Mouse (Mus musculus) limb, embryonic 15.5 days (tissue): ENCODE results near the gene Rbms3. TPM values are rescaled to one million over a fixed set of nuclear protein-coding genes. Genes with fewer than 3 reads are reported as not detected.

Source experiments
- ATAC-seq: fragments of 200-750 bp; cut with Nextera tagmentation; 2 replicates; pipeline ENCODE4 v1.8.0; 2017; ENCODE audit warnings: low read depth, moderate TSS enrichment; ENCODE audit not compliant: insufficient number of reproducible peaks, low FRiP score, low TSS enrichment
- H3K27ac ChIP-seq: fragments of 300-500 bp; sonication (generic); 2 replicates; pipeline ENCODE4 v1.5.1; 2015; ENCODE audit warnings: moderate library complexity, mild to moderate bottlenecking, inconsistent platforms
- H3K27me3 ChIP-seq: fragments of 300-500 bp; sonication (generic); 2 replicates; pipeline ENCODE4 v1.6.1; 2015; ENCODE audit warnings: inconsistent platforms
- H3K36me3 ChIP-seq: fragments of 300-500 bp; sonication (generic); 2 replicates; pipeline ENCODE4 v1.6.1; 2015; ENCODE audit warnings: inconsistent platforms
- H3K4me1 ChIP-seq: fragments of 300-500 bp; sonication (generic); 2 replicates; pipeline ENCODE4 v1.6.1; 2015; ENCODE audit warnings: inconsistent platforms
- H3K4me2 ChIP-seq: fragments of 300-500 bp; sonication (generic); 2 replicates; pipeline ENCODE4 v1.6.1; 2015; ENCODE audit warnings: mild to moderate bottlenecking, inconsistent platforms
- H3K4me3 ChIP-seq: fragments of 300-500 bp; sonication (generic); 2 replicates; pipeline ENCODE4 v1.5.1; 2015; ENCODE audit warnings: mild to moderate bottlenecking, inconsistent platforms
- H3K9ac ChIP-seq: fragments of 300-500 bp; sonication (generic); 2 replicates; pipeline ENCODE4 v1.6.1; 2015; ENCODE audit warnings: inconsistent platforms
- H3K9me3 ChIP-seq: fragments of 300-500 bp; sonication (generic); 2 replicates; pipeline ENCODE4 v1.6.1; 2016; ENCODE audit warnings: inconsistent platforms
- WGBS: fragments of 180-500 bp; shearing (Covaris S2); methylation state at CpG from one replicate; pipeline ENCODE4 v1.1.7; 2015; 5-methylcytosine and 5-hydroxymethylcytosine counted together
- polyA plus RNA-seq: library from polyadenylated mRNA; unstranded; fragments of >200 nt; fragmentation: Nextera tagmentation; extraction: Ambion mirVana; gene quantifications from 2 replicates; pipeline ENCODE4 v1.2.1, GENCODE M21; 2015

Gene Rbms3
- polyA plus RNA-seq, 1 experiment from 2014 or later = 99.4 TPM

DNA sequence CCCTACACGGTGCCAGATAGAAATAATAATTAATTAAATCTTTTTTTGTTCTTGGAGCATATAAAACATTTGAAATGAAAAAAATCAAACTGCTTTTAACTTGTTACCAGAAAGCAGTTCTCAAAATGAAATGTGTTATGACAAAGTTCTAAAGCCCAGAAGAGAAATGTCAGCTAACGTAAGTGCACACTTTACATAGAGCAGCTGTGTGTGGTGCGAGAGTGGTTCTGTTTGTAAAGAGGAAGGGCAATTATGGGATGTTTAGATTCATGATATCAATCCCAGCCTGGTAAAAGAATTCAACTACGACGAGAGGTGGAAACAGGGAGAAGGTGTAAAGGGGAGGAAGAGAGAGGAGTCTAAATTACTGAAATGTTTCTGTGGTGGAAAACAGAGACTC is 744.1 kb downstream of the Rbms3 start:
- no peak overlapping the region for H3K9ac ChIP-seq
- H3K4me2 ChIP-seq = no peak overlapping the region
- H3K27me3 ChIP-seq = no peaks in the 10 kb centered on the region
- no peaks in the 10 kb centered on the region for H3K4me1 ChIP-seq
- no peak overlapping the region for H3K27ac ChIP-seq
- no peaks in the 10 kb centered on the region for H3K9me3 ChIP-seq
- ATAC-seq = no peak
- H3K36me3 ChIP-seq = no peaks in the 10 kb centered on the region
- H3K4me3 ChIP-seq = no peak overlapping the region
- WGBS = 61% methylated on average over 5 of the region's 5 CpGs

DNA sequence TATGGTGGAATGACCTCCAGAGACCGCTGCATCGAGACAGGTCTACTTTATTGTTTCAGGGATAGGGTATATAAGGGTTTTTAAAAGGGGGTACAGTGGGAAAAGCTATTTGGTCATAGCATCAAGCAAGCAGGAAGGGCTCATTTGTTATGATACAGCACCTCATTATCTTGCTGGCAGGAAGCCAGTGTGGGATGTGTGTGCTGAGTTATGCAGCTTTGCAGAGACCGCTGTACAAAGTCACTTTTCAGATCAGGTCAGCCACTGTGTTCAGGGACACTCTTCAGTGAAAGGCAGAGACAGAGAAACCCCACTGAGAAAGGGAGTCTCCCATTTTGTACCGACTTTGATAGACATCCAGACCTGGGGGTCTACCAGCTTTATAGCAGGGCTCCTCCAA is 749.2 kb downstream of the Rbms3 start:
- 0 out of 2 replicates have a peak overlapping the region, but pooled peaks have one; percentile 22 for H3K27ac ChIP-seq
- 59% methylated on average over 4 of the region's 4 CpGs for WGBS

DNA sequence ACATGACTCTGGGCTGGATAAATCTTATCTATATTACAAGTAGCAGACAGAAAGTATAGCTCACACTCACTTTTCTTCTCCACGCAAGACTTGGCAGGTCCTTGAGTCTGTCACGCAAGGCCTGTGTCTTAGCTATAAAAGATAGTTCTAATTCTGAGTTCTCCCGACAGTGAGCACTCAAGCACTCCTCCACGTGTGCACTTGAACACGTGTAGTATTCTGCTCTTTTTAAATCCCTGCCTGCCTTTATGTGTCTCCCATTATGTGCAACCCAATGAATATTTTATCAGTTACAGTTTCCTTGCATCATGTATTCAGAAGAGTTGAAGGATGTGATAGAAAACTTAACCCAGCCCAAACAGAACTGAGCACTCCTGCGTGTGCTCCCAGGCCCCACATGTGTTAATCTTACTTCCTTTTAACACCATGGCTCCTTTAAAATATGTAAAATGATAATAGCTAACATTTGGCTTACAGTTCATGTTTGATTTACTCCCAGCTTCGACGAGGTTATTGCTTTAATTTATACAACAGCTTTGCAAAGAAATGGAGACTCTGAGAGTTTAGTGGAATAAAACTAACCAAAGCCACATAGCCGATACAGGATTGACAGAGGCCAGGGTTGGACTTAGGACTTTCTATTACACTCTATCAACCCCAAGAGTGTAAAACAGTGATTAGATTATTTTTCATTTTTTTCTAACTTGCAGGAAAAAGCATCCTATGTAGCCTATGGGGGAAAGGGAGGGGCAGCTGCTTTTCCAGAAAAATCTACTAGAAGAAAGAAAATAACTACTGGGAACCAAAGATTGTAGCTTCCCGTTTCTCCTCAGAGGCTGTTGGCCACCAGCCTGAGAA is 749.9 kb downstream of the Rbms3 start:
- Histone ChIP-seq H3K4me3 (no peak overlapping the region), H3K4me2 (no peak overlapping the region), H3K36me3 (no peaks in the 10 kb centered on the region), H3K9me3 (peaks cover 5% of the 10 kb centered on the region; the same call in 1 of the 2 replicates), H3K4me1 (0 out of 2 replicates have a peak, but pooled peaks cover 3% of the 10 kb centered on the region), H3K27ac (0 out of 2 replicates have a peak overlapping the region, but pooled peaks have one; percentile 22), H3K9ac (no peak overlapping the region), H3K27me3 (no peaks in the 10 kb centered on the region)
- WGBS = 80% methylated on average over 10 of the region's 10 CpGs
- no peak for ATAC-seq

More for the DNA sequence above, 749.2 kb downstream of the Rbms3 start:
- H3K27me3 ChIP-seq = no peaks in the 10 kb centered on the region
- no peak for ATAC-seq
- no peak overlapping the region for H3K4me2 ChIP-seq
- H3K9me3 ChIP-seq = peaks cover 5% of the 10 kb centered on the region; the same call in 1 of the 2 replicates
- H3K4me3 ChIP-seq = no peak overlapping the region
- H3K4me1 ChIP-seq = 0 out of 2 replicates have a peak, but pooled peaks cover 3% of the 10 kb centered on the region
- no peak overlapping the region for H3K9ac ChIP-seq
- H3K36me3 ChIP-seq = no peaks in the 10 kb centered on the region

DNA sequence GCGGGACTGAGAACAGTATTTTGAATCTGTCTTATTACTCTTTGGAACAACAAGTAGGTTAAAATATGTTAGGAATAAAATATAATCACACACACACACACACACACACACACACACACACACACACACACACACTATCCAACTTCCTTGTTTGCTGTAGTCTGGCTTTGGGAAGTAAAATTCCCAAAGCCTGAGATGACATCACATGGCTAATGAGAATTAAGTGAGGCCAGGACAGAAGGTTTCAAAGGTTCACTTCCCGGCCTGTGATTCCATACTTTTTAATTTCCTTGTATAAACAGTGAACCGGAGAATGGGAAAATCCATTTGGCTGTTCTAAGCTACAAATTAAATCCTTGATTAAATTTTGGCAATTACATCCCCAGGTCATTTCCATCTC is 752.9 kb downstream of the Rbms3 start:
- H3K4me1 ChIP-seq = peaks cover 23% of the 10 kb centered on the region
- H3K4me2 ChIP-seq = no peak overlapping the region
- H3K4me3 ChIP-seq = no peak overlapping the region
- H3K27me3 ChIP-seq = no peaks in the 10 kb centered on the region
- H3K9ac ChIP-seq = no peak overlapping the region
- no peaks in the 10 kb centered on the region for H3K36me3 ChIP-seq
- H3K27ac ChIP-seq = no peak overlapping the region
- peaks cover 5% of the 10 kb centered on the region; the same call in 1 of the 2 replicates for H3K9me3 ChIP-seq
- ATAC-seq = no peak
- 46% methylated on average over 3 of the region's 3 CpGs for WGBS

DNA sequence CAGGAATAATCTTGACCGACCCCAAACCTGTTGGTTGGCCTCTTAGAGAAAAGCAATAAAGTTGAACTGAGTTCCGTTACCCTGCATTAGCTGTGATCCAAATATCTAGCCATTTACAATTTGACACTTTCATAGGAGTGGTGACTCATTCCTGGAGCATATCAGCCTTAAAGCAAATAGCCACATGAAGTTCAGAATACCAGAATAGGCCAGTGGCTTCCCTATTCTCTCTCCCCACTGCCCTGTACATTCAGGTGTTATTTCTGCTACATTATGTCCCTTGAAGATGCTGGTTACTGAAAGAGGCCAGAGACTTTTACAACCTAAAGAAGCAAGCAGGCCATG is 755.8 kb downstream of the Rbms3 start:
- H3K36me3 ChIP-seq = 0 out of 2 replicates have a peak, but pooled peaks cover 3% of the 10 kb centered on the region
- H3K4me2 ChIP-seq = peak overlapping the region; percentile 22; the same call in 1 of the 2 replicates
- H3K9ac ChIP-seq = no peak overlapping the region
- peak overlapping the region; percentile 73 for H3K27ac ChIP-seq
- H3K27me3 ChIP-seq = no peaks in the 10 kb centered on the region
- H3K4me3 ChIP-seq = no peak overlapping the region
- H3K9me3 ChIP-seq = no peaks in the 10 kb centered on the region; the same call in 1 of the 2 replicates
- no peak for ATAC-seq
- H3K4me1 ChIP-seq = peaks cover 23% of the 10 kb centered on the region
- WGBS = 15% methylated on average over 2 of the region's 2 CpGs

DNA sequence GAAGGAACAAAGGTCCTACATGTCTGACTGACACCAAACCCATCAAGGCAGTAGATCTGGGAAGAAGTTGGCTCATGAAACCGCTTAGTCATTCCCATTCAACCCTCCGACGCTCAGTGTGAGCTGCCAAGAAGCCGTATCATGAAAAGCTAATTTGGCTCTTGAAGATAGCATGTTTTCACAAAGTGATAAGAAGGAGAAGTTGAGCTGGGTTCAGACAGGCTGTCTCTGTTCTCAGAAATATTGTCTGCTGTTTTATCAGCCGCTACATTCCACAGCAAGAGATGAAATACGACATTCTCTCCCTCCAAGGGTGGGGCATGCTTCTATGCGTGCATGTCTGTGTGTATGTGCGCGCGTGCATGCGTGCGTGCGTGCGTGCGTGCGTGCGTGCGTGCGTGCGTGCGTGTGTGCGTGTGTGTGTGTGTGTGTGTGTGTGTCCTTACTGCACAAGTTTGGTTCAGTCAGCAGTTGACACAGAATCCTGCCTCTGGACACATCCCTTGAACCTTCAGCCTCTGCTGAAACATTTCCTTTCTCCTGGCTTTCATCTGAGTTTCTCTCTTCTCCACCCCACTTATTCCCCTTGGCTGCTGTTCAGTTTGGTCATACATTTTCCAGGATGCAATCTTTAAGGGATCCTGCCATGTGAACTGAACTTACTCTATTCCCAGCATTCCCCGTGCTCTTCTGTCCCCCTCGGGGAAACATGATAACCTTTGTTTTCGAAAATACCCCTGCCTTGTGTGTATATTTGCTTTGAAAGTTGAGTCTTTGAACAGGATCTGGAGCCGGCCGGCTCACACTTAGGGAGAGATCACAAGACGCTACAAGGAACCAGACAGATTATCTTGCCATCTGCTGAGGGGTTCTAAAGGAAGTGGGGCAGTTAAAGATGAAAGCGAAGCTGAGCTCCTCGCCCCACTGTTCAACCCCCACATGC is 756.4 kb downstream of the Rbms3 start:
- Histone ChIP-seq H3K27ac (peak overlapping the region; percentile 73), H3K4me2 (peak overlapping the region; percentile 22; the same call in 1 of the 2 replicates), H3K36me3 (0 out of 2 replicates have a peak, but pooled peaks cover 3% of the 10 kb centered on the region), H3K4me3 (no peak overlapping the region), H3K9ac (no peak overlapping the region), H3K4me1 (peaks cover 23% of the 10 kb centered on the region), H3K27me3 (no peaks in the 10 kb centered on the region), H3K9me3 (no peaks in the 10 kb centered on the region)
- 46% methylated on average over 30 of the region's 30 CpGs for WGBS
- ATAC-seq = no peak

- ATAC-seq = no peak
- 72% methylated on average over 6 of the region's 6 CpGs for WGBS
- H3K4me3 ChIP-seq = no peak overlapping the region
Measured at GRCm38 (mm10) chr9:116872346-116872745, 757.4 kb downstream of the Rbms3 start.

DNA sequence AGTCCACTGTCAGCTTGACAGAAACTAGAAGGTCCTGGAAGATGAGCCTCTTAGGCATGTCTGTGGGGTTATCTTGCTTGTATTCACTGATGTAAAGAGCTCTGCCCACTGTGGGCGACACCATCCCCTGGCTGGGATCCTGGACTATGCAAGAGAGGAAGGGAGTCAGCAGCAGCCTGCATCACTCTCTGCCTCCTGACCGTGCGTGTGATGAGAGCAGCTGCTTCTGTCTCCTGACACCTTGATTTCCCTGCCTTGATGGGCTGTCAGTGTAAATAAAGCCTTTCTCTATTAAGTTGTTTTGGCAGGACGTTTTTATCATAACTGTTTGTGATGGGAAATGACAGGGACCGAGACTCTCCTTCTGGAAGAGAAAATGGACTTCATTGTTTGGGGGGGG is 758.1 kb downstream of the Rbms3 start:
- 91% methylated on average over 5 of the region's 5 CpGs for WGBS
- H3K9ac ChIP-seq = no peak overlapping the region
- no peaks in the 10 kb centered on the region for H3K27me3 ChIP-seq
- no peaks in the 10 kb centered on the region for H3K9me3 ChIP-seq
- no peak for ATAC-seq
- 0 out of 2 replicates have a peak, but pooled peaks cover 3% of the 10 kb centered on the region for H3K36me3 ChIP-seq
- H3K4me2 ChIP-seq = no peak overlapping the region
- H3K4me3 ChIP-seq = no peak overlapping the region
- H3K4me1 ChIP-seq = peaks cover 23% of the 10 kb centered on the region
- no peak overlapping the region for H3K27ac ChIP-seq

More at GRCm38 (mm10) chr9:116872346-116872745, 757.4 kb downstream of the Rbms3 start:
- Histone ChIP-seq H3K9ac (no peak overlapping the region), H3K4me2 (no peak overlapping the region), H3K27ac (no peak overlapping the region), H3K27me3 (no peaks in the 10 kb centered on the region), H3K36me3 (0 out of 2 replicates have a peak, but pooled peaks cover 3% of the 10 kb centered on the region), H3K4me1 (peaks cover 23% of the 10 kb centered on the region), H3K9me3 (no peaks in the 10 kb centered on the region)

DNA sequence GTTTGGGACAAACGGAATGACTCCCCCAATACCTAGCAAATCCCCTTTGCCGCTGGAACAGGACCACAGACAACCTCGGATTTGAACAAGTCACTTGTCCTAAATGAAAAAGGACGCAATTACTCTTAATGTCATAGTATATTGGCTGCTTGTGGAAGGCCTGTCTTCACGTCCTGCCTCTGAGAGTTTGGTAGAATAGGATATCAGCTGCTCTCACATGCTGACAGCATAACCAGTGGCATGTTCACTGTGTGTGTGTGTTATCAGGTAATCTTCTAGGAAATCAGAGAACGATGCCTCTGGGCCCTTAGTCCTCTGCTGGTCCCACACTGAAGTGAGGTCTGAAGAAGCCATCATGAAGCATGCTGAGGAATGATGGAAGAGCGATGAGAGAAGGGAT is 763.7 kb downstream of the Rbms3 start:
- ATAC-seq = no peak

GRCm38 (mm10) chr9:116863626-116864025 is 766.1 kb downstream of the Rbms3 start:
- Histone ChIP-seq H3K27ac (peak overlapping the region; percentile 75), H3K36me3 (no peaks in the 10 kb centered on the region)

More for the DNA sequence above, 763.7 kb downstream of the Rbms3 start:
- H3K36me3 ChIP-seq = no peaks in the 10 kb centered on the region
- H3K27me3 ChIP-seq = no peaks in the 10 kb centered on the region
- peaks cover 18% of the 10 kb centered on the region for H3K4me1 ChIP-seq
- WGBS = 87% methylated on average over 7 of the region's 7 CpGs
- H3K9ac ChIP-seq = no peak overlapping the region
- H3K27ac ChIP-seq = no peak overlapping the region
- H3K9me3 ChIP-seq = no peaks in the 10 kb centered on the region
- no peak overlapping the region for H3K4me2 ChIP-seq
- H3K4me3 ChIP-seq = no peak overlapping the region

GRCm38 (mm10) chr9:116862341-116862740 is 767.4 kb downstream of the Rbms3 start:
- no peaks in the 10 kb centered on the region for H3K36me3 ChIP-seq
- H3K27ac ChIP-seq = no peak overlapping the region
- no peak overlapping the region for H3K9ac ChIP-seq
- no peaks in the 10 kb centered on the region for H3K27me3 ChIP-seq
- H3K4me1 ChIP-seq = peaks cover 18% of the 10 kb centered on the region
- no peak overlapping the region for H3K4me2 ChIP-seq
- no peak overlapping the region for H3K4me3 ChIP-seq
- 84% methylated on average over 3 of the region's 3 CpGs for WGBS
- no peaks in the 10 kb centered on the region for H3K9me3 ChIP-seq
- no peak for ATAC-seq

More at GRCm38 (mm10) chr9:116863626-116864025, 766.1 kb downstream of the Rbms3 start:
- 20% methylated on average over 4 of the region's 4 CpGs for WGBS
- Histone ChIP-seq H3K27me3 (no peaks in the 10 kb centered on the region), H3K4me3 (no peak overlapping the region), H3K4me2 (no peak overlapping the region), H3K4me1 (peaks cover 18% of the 10 kb centered on the region), H3K9ac (no peak overlapping the region), H3K9me3 (no peaks in the 10 kb centered on the region)
- ATAC-seq = peak; percentile 52; the same call in 1 of the 2 replicates
